Mouse (Mus musculus) megakaryocyte, embryonic 14.5 days (primary cell): ENCODE measurements around the gene Pck1.

Experiments used
- FLI1 ChIP-seq: IDR thresholded peaks from 2 replicates; pipeline ENCODE4 v1.6.1; 2012; ENCODE audit warnings: low read length, inconsistent platforms, mixed read lengths
- GATA1 ChIP-seq: IDR thresholded peaks from 3 replicates; pipeline ENCODE4 v1.6.1; 2012; ENCODE audit warnings: mixed read lengths, low read length, inconsistent platforms, borderline replicate concordance

DNA sequence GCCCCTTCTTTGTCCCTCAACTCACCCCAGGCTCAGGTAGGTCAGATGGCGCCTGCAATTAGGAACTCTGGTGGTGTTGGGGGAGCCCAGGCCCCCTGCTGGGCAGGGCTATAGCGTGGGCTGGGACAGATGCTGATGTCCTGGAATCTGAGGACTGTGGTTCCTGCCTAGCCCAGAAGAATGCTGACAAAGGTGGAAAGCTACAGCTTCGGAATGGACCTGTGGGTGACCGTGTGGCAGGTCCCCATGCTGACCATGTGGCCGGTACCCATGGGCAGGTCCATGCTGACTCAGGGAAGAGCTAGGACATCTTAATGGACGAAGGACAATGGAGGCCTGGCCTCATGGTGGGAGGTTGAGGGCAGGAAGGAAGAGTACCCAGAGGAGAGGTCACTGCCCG, 29.9 kb downstream of the Pck1 start:
- no peak for TF ChIP-seq GATA1
- no peak for TF ChIP-seq FLI1
